Mouse (Mus musculus) ES-E14 (cell line): ENCODE measurements at regions not wholly inside any gene's neighbourhood (a gene's known extent, or its start where the extent isn't known, plus 50 kb on each side); places are given as distances from the start of the nearest gene placed in this dataset.

ENCODE experiments used
- DNase-seq: peaks from one replicate; pipeline ENCODE4 v3.0.0-alpha.2; 2013; ENCODE audit warnings: low read depth, low spot score
- H3K27ac ChIP-seq: 2 replicates; pipeline ENCODE4 v1.5.1; 2012; ENCODE audit warnings: low read depth, mild to moderate bottlenecking, low read length, moderate library complexity, mixed read lengths; ENCODE audit not compliant: poor library complexity, insufficient read depth, severe bottlenecking
- H3K36me3 ChIP-seq: 2 replicates; pipeline ENCODE4 v1.6.1; 2012; ENCODE audit warnings: mild to moderate bottlenecking, low read length, moderate library complexity, mixed read lengths; ENCODE audit not compliant: control insufficient read depth, poor library complexity, insufficient read depth, severe bottlenecking
- H3K4me1 ChIP-seq, 2 experiments: fragments of 150-350 bp in 1 of 2; sonication (generic) in 1 of 2; 2 replicates each; pipeline ENCODE4 v1.6.1; 2012; ENCODE audit warnings: low read length in 2 of 2, mild to moderate bottlenecking in 1 of 2, mixed read lengths in 1 of 2; ENCODE audit not compliant: control insufficient read depth in 2 of 2, insufficient read depth in 2 of 2, poor library complexity in 1 of 2
- H3K4me3 ChIP-seq, 2 experiments: fragments of 150-350 bp in 1 of 2; sonication (generic) in 1 of 2; 2 replicates each; pipeline ENCODE4 v1.5.1; 2012; ENCODE audit warnings: low read length in 2 of 2, low read depth in 1 of 2, mild to moderate bottlenecking in 1 of 2, mixed read lengths in 1 of 2; ENCODE audit not compliant: insufficient read depth in 1 of 2, poor library complexity in 1 of 2, severe bottlenecking in 1 of 2
- H3K9ac ChIP-seq: 2 replicates; pipeline ENCODE4 v1.6.1; 2012; ENCODE audit warnings: low read depth, mild to moderate bottlenecking, low read length, mixed read lengths; ENCODE audit not compliant: poor library complexity, insufficient read depth, severe bottlenecking
- H3K9me3 ChIP-seq: fragments of 150-350 bp; sonication (generic); 2 replicates; pipeline ENCODE4 v1.6.1; 2012; ENCODE audit warnings: low read depth, mild to moderate bottlenecking, low read length; ENCODE audit not compliant: control insufficient read depth, insufficient read depth
- CHD2 ChIP-seq: IDR thresholded peaks from 2 replicates; pipeline ENCODE4 v1.6.1; 2014; ENCODE audit warnings: mild to moderate bottlenecking, low read depth, low read length, inconsistent platforms
- HCFC1 ChIP-seq: IDR thresholded peaks from 2 replicates; pipeline ENCODE4 v1.6.1; 2012; ENCODE audit warnings: low read length, inconsistent platforms, borderline replicate concordance; ENCODE audit not compliant: insufficient read depth
- MAFK ChIP-seq: IDR thresholded peaks from 2 replicates; pipeline ENCODE4 v1.6.1; 2014; ENCODE audit warnings: mild to moderate bottlenecking, low read depth, low read length, inconsistent platforms; ENCODE audit not compliant: insufficient read depth
- ZC3H11A ChIP-seq: IDR thresholded peaks from 2 replicates; pipeline ENCODE4 v1.6.1; 2012; ENCODE audit warnings: low read depth, mild to moderate bottlenecking, inconsistent platforms, low read length, borderline replicate concordance
- ZNF384 ChIP-seq: IDR thresholded peaks from 2 replicates; pipeline ENCODE4 v1.6.1; 2012; ENCODE audit warnings: low read depth, low read length, inconsistent platforms
- in situ Hi-C, 2 experiments: fragments of 600-800 bp; cut with MboI; formaldehyde crosslinking; loops; one replicate each; pipeline ENCODE4 v1.15.1; 2025; ENCODE audit warnings: low sequenced_read_pairs in 2 of 2, inconsistent platforms in 1 of 2; ENCODE audit not compliant: unreplicated experiment in 2 of 2

DNA sequence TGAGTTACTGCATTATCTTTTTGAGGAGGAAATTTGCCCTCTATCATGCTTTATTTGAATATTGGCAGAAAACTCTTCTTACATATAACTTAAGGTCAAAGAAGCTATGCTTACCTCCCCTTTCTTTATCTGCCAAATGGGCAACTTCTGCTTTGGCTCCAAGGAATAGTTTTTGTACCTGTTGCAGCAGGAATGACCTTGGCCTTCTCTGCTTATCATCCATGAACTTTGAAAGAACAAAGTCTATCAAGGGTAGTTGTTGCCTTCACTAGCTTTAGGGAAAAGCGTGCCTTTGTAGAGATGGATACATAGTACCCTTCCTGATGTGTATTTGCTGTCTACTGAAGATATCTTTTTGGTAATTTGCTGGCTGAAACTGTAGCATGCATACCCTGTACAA lies 59.1 kb upstream of the Cast start:
- no peak overlapping the region for H3K27ac ChIP-seq
- H3K9ac ChIP-seq, result no peak overlapping the region
- no peak for TF ChIP-seq CHD2
- H3K4me1 ChIP-seq, result no peaks in the 10 kb centered on the region
- no peaks in the 10 kb centered on the region for H3K36me3 ChIP-seq
- no peak overlapping the region for H3K4me3 ChIP-seq
- in situ Hi-C loops, result loop anchor here in 1 of 2 experiments (25.0 kb wide), 1 partner anchor 230 kb away; the partner anchor contains the start of gene Erap1
- H3K9me3 ChIP-seq, result no peaks in the 10 kb centered on the region
- DNase-seq, result no peak

DNA sequence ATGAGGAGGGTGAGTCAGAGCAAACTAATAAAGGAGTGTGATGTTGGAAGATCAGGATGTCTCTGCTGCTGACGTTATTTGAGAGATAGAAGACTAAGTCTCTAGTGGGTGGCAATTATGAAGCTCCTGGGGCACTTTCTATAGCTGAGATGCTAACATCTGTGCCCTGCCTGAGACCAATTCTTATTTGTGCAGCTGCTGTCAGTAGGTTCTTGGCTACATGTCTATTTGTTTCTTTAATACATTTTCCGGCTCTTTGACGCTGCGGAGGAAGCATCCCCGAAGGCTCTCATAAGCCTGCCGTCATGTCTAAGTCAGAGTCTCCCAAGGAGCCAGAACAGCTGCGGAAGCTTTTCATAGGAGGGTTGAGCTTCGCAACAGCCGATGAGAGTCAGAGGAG lies 55.4 kb upstream of the Cast start:
- DNase-seq, result no peak
- Histone ChIP-seq H3K36me3 (no peaks in the 10 kb centered on the region), H3K4me3 (no peak overlapping the region), H3K9me3 (no peaks in the 10 kb centered on the region), H3K4me1 (no peaks in the 10 kb centered on the region), H3K9ac (no peak overlapping the region), H3K27ac (no peak overlapping the region)
- TF ChIP-seq ZC3H11A (no peak), CHD2 (no peak), ZNF384 (no peak), MAFK (no peak), HCFC1 (no peak)
- in situ Hi-C loops, result loop anchor here in 1 of 2 experiments (25.0 kb wide), 1 partner anchor 227 kb away; the partner anchor contains the start of gene Erap1

DNA sequence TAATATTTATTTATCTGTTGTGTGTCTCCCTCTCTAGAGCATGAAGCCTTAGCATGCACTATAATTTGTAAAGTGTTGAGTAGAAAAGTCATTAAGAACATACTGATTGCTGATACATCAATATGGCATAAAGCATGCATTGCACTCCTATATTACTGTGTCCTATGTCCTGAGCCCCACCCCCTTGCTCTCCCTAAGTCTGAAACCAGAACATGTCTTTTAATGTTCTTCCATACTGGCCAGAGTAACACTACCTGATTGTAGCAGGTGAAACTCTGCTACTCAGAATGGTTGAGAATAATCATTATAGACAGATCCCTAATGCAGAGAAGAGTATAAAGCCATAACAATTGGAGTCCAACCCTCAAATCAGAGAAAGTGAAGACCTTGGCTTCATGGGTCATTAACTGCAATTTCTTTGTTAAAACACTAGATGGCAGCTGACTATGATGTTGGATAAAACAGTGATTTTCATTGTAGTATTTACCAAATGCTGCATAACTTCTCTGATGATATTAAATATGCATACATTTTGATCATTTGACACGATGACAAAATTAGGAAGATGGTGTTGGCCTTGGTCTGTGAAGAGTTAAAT lies 52.9 kb upstream of the Cast start:
- no peak for DNase-seq
- Histone ChIP-seq H3K4me3 (no peak overlapping the region), H3K36me3 (no peaks in the 10 kb centered on the region), H3K9ac (no peak overlapping the region), H3K4me1 (no peaks in the 10 kb centered on the region), H3K27ac (no peak overlapping the region), H3K9me3 (no peaks in the 10 kb centered on the region)
- in situ Hi-C loops, result loop anchor here in 1 of 2 experiments (25.0 kb wide), 1 partner anchor 224 kb away; the partner anchor contains the start of gene Erap1
- no peak for TF ChIP-seq ZC3H11A
- no peak for TF ChIP-seq MAFK
- no peak for TF ChIP-seq HCFC1
